Mouse (Mus musculus) A20 (cell line): ENCODE measurements around the gene Gm10272.
"Not testable (repeated sequence)": the region's sequence is repeated elsewhere in the genome, so short reads cannot be mapped to it uniquely, and the experiment has no call there.

Source experiments
- DNase-seq: peaks from one replicate; pipeline ENCODE4 v3.0.0-alpha.2; 2011; ENCODE audit warnings: low read depth, low spot score

Gene Gm10272

DNA sequence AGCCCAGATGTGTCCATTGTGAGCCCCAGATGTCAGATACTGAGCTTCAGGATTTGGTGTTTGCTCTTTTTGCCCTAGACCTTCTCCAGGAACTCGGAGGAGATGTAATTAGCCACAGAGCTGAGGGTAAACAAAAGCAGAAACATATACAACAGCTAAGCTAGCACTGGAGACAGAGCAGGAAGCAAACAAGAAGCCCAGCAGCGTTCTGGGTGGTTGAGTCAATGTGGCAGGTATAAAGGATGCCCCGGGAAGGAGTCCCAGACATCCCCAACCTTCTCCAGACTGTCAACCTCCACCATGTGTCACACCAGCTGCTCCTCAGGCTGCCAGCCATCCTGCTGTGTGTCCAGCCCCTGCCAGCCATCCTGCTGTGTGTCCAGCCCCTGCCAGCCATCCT lies 19.8 kb downstream of the Gm10272 start, which contains the start of gene Gm10100:
Gm10100 (plus strand) TSS at position 301 of the 400 bp plus-strand sequence.
- no peak for DNase-seq

DNA sequence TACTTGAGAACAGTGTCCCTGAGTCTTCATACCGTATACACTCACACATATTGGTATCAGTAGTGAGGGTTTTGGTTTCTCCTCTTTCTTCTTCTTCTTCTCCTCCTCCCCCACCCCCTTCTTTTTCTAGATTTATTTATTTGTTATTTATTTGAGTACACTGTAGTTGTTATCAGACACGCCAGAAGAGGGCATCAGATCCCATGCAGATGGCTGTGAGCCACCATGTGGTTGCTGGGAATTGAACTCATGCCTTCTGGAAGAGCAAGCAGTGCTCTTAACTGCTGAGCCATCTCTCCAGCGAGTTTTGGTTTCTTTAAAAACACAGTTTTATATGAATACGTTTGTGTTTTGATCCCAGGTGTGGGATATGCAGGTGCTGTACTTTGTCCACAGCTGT lies 21.9 kb downstream of the Gm10272 start:
- DNase-seq = peak; percentile 49

DNA sequence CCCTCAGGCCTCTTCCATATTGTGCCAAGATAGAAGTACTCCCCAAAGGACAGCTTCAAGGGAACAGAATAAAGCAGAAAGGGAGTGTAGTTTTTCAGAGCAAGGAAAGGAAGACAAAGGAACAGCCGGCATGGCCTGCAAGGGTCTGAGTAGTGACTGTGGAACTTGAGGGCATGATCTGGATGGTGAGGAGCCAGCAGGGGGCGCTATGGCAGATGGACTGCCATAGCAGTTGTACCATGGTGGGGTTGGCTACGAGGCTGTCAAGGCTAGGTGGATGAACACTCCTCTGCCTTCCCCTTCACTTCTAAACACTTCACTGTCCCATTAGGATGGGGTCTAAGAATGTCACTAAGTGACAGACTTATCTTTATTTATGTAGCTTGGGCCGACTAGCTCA lies 22.8 kb downstream of the Gm10272 start:
- DNase-seq = peak; percentile 59

DNA sequence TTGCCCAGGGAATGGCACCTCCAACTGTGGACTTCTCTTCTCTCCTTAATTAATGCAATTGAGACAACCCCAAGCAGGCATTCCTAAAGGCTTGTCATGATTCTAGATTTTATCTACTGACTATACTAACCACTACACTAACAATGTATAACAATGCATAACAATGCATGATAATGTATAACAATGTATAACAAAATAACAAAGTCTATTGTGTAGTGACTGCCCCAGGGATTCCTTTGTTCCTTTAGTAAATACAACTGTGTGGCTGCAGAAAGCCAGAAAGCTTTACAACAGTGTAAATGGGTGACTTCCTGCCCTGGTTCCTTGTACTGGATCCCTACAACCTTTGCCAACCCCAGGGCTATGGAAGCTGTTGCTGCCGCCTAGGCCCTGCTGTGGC lies 29.5 kb downstream of the Gm10272 start:
- no peak for DNase-seq

DNA sequence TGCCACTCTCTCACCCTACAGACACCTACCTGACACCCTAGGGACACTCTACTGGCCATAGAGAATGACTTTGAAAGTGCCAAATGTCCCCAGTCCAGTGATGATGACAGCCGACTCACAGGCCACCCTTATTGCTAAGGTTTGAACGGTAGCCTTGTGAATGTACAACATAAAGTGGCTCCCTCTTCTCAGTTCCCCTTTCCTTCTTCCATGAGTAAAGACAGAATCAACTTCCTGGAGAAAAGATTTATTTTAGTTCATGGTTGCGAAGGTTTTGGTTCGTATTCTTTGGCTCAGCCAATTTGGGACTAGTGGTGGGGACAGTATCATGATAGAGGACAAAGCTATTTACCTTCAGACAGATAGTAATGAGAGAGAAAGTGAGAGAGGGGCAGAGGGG lies 32.5 kb downstream of the Gm10272 start:
- no peak for DNase-seq

DNA sequence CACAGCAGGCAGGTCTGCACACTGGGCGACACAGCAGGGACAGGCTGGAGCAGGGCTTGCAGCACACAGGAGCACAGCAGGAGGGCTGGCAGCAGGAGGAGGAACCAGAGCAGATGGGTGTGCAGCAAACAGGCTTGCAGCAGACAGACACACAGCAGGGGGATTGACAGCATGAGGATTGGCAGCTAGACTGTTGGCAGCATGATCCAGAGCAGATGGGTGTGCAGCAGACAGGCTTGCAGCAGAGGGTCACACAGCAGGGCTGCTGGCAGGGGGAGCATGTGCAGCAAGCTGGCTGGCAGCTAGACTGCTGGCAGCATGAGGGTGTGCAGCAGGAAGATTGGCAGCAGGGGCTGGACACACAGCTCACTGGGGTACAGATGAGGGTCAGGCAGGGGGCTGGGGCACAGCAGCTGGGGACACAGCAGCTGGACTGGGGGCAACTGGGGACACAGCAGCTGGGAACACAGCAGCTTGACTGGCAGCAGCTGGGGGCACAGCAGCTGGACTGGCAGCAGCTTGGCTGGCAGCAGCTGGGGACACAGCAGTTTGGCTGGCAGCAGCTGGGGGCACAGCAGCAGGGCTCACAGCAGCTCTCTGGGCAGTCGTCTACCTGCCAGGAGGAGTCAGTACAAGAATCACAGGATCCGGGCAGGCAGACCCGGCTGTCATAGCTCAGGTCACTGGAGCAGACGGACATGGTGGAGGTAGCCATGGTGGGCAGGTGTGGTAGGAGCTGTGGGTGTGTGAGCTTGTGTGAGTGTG lies 35.7 kb downstream of the Gm10272 start, which contains the start of gene Gm18596:
Gm18596 (minus strand) TSS at position 715 of the 765 bp plus-strand sequence.
- DNase-seq = not testable (repeated sequence)

DNA sequence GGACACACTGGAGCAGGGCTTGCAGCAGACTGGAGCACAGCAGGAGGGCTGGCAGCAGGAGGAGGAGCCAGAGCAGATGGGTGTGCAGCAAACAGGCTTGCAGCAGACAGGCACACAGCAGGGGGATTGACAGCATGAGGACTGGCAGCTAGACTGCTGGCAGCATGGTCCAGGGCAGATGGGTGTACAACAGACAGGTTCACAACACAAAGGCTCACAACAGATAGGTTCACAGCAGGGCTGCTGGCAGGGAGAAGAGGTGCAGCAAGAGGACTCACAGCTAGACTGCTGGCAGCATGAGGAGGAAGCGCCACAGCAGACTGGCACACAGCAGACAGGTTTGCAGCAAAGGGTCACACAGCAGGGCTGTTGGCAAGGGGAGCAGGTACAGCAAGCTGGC lies 44.3 kb downstream of the Gm10272 start:
- not testable (repeated sequence) for DNase-seq

DNA sequence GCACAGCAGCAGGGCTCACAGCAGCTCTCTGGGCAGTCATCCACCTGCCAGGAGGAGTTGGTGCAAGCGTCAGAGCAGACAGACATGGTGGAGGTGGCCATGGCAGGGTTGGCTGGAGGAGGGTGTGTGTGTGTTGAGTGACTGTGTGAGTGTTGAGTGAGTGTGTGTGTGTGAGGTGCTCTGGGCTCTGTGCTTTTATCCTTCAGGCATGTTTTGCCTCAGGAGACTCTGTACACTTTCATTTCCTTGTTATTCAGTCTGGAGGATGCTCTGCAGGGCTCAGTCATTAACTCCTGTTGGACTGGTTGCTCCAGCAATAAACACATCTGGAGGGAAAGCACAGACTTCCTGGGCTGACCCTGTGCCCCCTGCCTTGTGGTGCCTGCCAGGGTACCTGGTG lies 44.8 kb downstream of the Gm10272 start, which contains the start of gene Gm9736:
Gm9736 (minus strand) TSS at position 101 of the 400 bp plus-strand sequence.
- not testable (repeated sequence) for DNase-seq

DNA sequence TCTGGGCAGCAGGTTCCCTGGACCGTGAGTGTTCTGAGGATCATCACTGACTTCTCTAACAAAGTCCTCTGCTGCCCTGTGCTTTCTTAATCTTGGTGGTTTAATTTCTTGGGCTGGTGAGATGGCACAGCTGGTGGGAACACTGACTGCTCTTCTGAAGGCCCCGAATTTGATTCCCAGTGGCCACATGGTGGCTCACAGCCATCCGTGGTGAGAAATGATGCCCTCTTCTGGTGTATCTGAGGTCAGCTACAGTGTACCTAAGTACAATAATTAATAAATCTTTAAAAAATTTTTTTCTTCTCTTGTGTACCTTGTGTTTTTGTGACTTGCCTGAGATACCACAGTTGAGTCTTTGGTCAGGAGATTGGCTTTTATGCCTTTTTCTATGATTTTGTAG lies 45.9 kb downstream of the Gm10272 start:
- peak; percentile 39 for DNase-seq

DNA sequence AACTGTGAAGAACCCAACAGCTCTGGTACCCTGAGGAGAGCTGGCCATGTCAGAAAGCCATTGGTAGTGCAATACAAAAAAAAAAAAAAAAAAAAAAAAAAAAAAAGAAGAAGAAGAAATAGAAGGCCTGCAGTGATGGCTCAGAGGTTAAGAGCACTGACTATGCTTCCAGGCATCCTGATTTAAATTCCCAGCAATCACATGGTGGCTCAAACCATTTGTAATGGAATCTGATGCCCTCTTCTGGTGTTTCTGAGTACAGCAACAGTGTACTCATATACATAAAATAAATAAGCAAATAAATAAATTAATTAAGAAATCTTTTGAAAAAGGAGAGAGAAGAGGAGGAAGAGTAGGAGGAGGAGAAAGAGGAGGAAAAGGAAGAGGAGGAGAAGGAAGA lies 47.0 kb downstream of the Gm10272 start:
- peak; percentile 37 for DNase-seq
